Mouse (Mus musculus) cerebellum, adult 2 months (tissue): ENCODE data around the gene 1190005I06Rik.

Source experiments
- CTCF ChIP-seq: fragments of 200-500 bp; IDR thresholded peaks from 2 replicates; pipeline ENCODE4 v1.5.1; 2011; ENCODE audit warnings: low read depth, mild to moderate bottlenecking, control low read depth, low read length, moderate library complexity, borderline replicate concordance; ENCODE audit not compliant: insufficient read depth
- POLR2A ChIP-seq: fragments of 200-500 bp; IDR thresholded peaks from 2 replicates; pipeline ENCODE4 v1.6.1; 2011; ENCODE audit warnings: low read length, control low read depth, borderline replicate concordance; ENCODE audit not compliant: insufficient read depth

GRCm38 (mm10) chr8:120671775-120672174 lies 24.3 kb upstream of the 1190005I06Rik start:
- TF ChIP-seq CTCF (no peak), POLR2A (no peak)
